In the genomic region with DNA sequence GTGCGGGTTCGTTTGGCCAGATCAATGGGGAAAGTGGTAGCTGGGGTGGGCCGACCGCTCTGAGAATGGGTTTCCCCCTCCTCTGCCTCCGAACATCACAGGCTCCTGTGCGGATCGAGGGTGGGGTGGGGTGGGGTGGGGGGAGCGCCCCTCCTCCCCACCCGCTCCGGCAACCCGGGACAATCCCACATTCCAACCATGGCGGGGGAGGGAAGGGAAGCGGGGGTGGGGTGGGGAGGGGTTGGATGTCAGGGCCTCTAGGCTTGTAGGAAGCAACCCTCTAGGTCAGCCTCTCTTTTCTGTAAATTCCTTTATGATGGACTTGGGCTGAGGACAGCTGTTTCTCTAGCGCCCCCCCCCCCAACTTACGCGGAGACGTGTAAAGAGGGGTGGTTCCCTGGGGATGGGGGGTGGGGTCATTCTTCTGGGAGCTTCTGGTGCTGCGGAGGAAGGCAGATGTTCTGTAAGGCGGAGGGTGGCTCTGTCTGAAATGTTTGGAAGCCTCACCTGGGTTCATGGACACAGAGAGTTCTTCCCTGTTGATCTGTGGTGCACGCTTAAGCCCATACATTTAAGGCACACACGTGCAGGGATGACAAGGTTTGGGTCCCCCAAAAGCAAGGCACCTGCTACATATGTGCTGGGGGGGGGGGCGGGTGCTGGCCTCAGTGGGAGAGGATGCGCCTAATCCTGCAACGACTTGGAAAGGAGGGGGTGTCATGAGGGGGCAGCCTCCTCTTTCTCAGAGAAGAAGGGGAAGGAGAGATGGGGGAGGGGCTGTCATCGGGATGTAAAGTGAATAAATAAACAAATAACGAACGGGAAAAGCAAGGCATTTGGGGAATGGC, we compare ENCODE assay signal across 9 mouse cellular contexts. TPM values are rescaled to one million over a fixed set of nuclear protein-coding genes. Genes with fewer than 3 reads are reported as not detected.
DNase-seq lines count a peak whose midpoint lies in the region; ATAC-seq and TF ChIP-seq lines count a peak whose summit lies in the region.
"Had no signal": no experiment of that assay in that cellular context is flagged by ENCODE, and none has a peak within 500 bp of the region (broad histone marks: within the 10 kb centered on the region; RNA-seq: fewer than 3 reads in every experiment).

No protein-coding gene starts in this region.

- no peaks in the 10 kb centered on the region for H3K27me3 ChIP-seq in lung, embryonic 14.5 days (ENCODE audit: insufficient read depth, low read length)
- peaks cover 12% of the 10 kb centered on the region; the same call in 1 of the 2 replicates for H3K27me3 ChIP-seq in forebrain, embryonic 13.5 days
- peaks cover 3% of the 10 kb centered on the region; the same call in 1 of the 2 replicates for H3K27me3 ChIP-seq in limb, embryonic 15.5 days
- 0 out of 2 replicates have a peak, but pooled peaks cover 2% of the 10 kb centered on the region for H3K27me3 ChIP-seq in small intestine, adult 2 months (ENCODE audit: control insufficient read depth, insufficient read depth, low read length)

- WGBS in lung, embryonic 14.5 days = 3% methylated on average over 22 of the region's 27 CpGs
- WGBS in forebrain, embryonic 13.5 days = 5% methylated on average over 27 of the region's 27 CpGs
- WGBS in limb, embryonic 15.5 days = 1% methylated on average over 23 of the region's 27 CpGs
- WGBS in small intestine, adult 2 months = 5% methylated on average over 25 of the region's 27 CpGs

- no peak for DNase-seq in lung, embryonic 14.5 days
- no peak for DNase-seq in lung, adult 18-20 months
- no peak for DNase-seq in urinary bladder, postnatal 10 days (ENCODE audit: low spot score)
- no peak for DNase-seq in layer of hippocampus, postnatal 14 days (ENCODE audit: low spot score in 2 of 2)
- DNase-seq: kidney, adult 2 months had no signal

- ATAC-seq in lung, embryonic 14.5 days (ENCODE audit: insufficient read depth) = no peak
- ATAC-seq in forebrain, embryonic 13.5 days = peak; percentile 50; the same call in 1 of the 2 replicates
- no peak; the same call in 1 of the 2 replicates for ATAC-seq in limb, embryonic 15.5 days (ENCODE audit: insufficient number of reproducible peaks, low FRiP score, low TSS enrichment, low read depth)
- no peak for ATAC-seq in megakaryocyte, adult 5-6 weeks (ENCODE audit: poor library complexity, severe bottlenecking)

- H3K4me3 ChIP-seq in lung, embryonic 14.5 days (ENCODE audit: low read depth, low read length) = peak overlapping the region; percentile 17
- peak overlapping the region; percentile 27 for H3K4me3 ChIP-seq in forebrain, embryonic 13.5 days
- peak overlapping the region; percentile 27 for H3K4me3 ChIP-seq in limb, embryonic 15.5 days
- H3K4me3 ChIP-seq in small intestine, adult 2 months (ENCODE audit: low read depth, low read length) = peak overlapping the region; percentile 28; the same call in 1 of the 2 replicates

- H3K27ac ChIP-seq in lung, embryonic 14.5 days (ENCODE audit: low read depth) = no peak overlapping the region
- no peak overlapping the region for H3K27ac ChIP-seq in forebrain, embryonic 13.5 days
- H3K27ac ChIP-seq in limb, embryonic 15.5 days = no peak overlapping the region
- H3K27ac ChIP-seq in small intestine, adult 2 months (ENCODE audit: insufficient read depth, low read depth, low read length) = no peak overlapping the region

- TF ChIP-seq CTCF in lung, embryonic 14.5 days (IDR thresholded peaks at IDR 0.05; ENCODE audit: low read depth) = no peak
- no peak for TF ChIP-seq CTCF in small intestine, adult 2 months (IDR thresholded peaks at IDR 0.05; ENCODE audit: extremely low read depth, insufficient read length, insufficient replicate concordance, low read depth, low read length)

- peaks cover 2% of the 10 kb centered on the region; the same call in 1 of the 2 replicates for H3K4me1 ChIP-seq in lung, embryonic 14.5 days (ENCODE audit: insufficient read depth)
- peaks cover 9% of the 10 kb centered on the region; the same call in 1 of the 2 replicates for H3K4me1 ChIP-seq in forebrain, embryonic 13.5 days
- H3K4me1 ChIP-seq in limb, embryonic 15.5 days = peaks cover 13% of the 10 kb centered on the region
- H3K4me1 ChIP-seq in small intestine, adult 2 months (ENCODE audit: control insufficient read depth, insufficient read depth, insufficient read length, low read length) = peaks cover 5% of the 10 kb centered on the region; the same call in 1 of the 2 replicates

- no peak overlapping the region for H3K9ac ChIP-seq in lung, embryonic 14.5 days
- peak overlapping the region; percentile 37 for H3K9ac ChIP-seq in forebrain, embryonic 13.5 days
- H3K9ac ChIP-seq in limb, embryonic 15.5 days = no peak overlapping the region

- TF ChIP-seq POLR2A in small intestine, adult 2 months (IDR thresholded peaks at IDR 0.05; ENCODE audit: low read depth, low read length) = no peak

- peak overlapping the region; percentile 57 for H3K4me2 ChIP-seq in lung, embryonic 14.5 days
- peak overlapping the region; percentile 56 for H3K4me2 ChIP-seq in forebrain, embryonic 13.5 days
- H3K4me2 ChIP-seq in limb, embryonic 15.5 days = peak overlapping the region; percentile 49

- no peaks in the 10 kb centered on the region for H3K9me3 ChIP-seq in lung, embryonic 14.5 days (ENCODE audit: low read depth, low read length)
- 0 out of 2 replicates have a peak, but pooled peaks cover 3% of the 10 kb centered on the region for H3K9me3 ChIP-seq in forebrain, embryonic 13.5 days (replicated peaks)
- no peaks in the 10 kb centered on the region for H3K9me3 ChIP-seq in limb, embryonic 15.5 days

- H3K36me3 ChIP-seq in lung, embryonic 14.5 days (ENCODE audit: insufficient read depth) = no peaks in the 10 kb centered on the region
- no peaks in the 10 kb centered on the region for H3K36me3 ChIP-seq in forebrain, embryonic 13.5 days (ENCODE audit: poor library complexity, severe bottlenecking)
- H3K36me3 ChIP-seq in limb, embryonic 15.5 days = no peaks in the 10 kb centered on the region
- H3K36me3 ChIP-seq in small intestine, adult 2 months (ENCODE audit: control insufficient read depth, insufficient read depth, low read length) = no peaks in the 10 kb centered on the region

RNA-seq across cellular contexts. Expression of gene Gtf3a, which starts 27.9 kb away (rescaled TPM):
- polyA plus RNA-seq in lung, embryonic 14.5 days (2014; fragmentation: Nextera tagmentation; extraction: Ambion mirVana) = 124 and 130 TPM in 2 replicates
- 107 and 120 TPM in 2 replicates for polyA plus RNA-seq in forebrain, embryonic 13.5 days (2015; fragmentation: Nextera tagmentation; extraction: Ambion mirVana)
- polyA plus RNA-seq in limb, embryonic 15.5 days (2015; fragmentation: Nextera tagmentation; extraction: Ambion mirVana) = 109 and 110 TPM in 2 replicates
- polyA plus RNA-seq in small intestine, adult 2 months (2012; rRNA removed) = 31.9 and 51.6 TPM in 2 replicates
- 67.9 and 73.6 TPM in 2 replicates for total RNA-seq in megakaryocyte, adult 5-6 weeks (2015)
- total RNA-seq in megakaryocyte, adult 5-6 weeks (2017) = 93.2 and 95.0 TPM in 2 replicates
- 10 to 100 TPM; 23.5 to 26.5 TPM for total RNA-seq in layer of hippocampus, postnatal 14 days (2021)

RNA-seq across cellular contexts. Expression of gene Mtif3, which starts 43.1 kb away (rescaled TPM):
- 19.8 and 21.8 TPM in 2 replicates for polyA plus RNA-seq in lung, embryonic 14.5 days (2014; fragmentation: Nextera tagmentation; extraction: Ambion mirVana)
- 23.4 and 23.9 TPM in 2 replicates for polyA plus RNA-seq in forebrain, embryonic 13.5 days (2015; fragmentation: Nextera tagmentation; extraction: Ambion mirVana)
- polyA plus RNA-seq in limb, embryonic 15.5 days (2015; fragmentation: Nextera tagmentation; extraction: Ambion mirVana) = 22.9 and 25.6 TPM in 2 replicates
- polyA plus RNA-seq in small intestine, adult 2 months (2012; rRNA removed) = 7.2 and 13.1 TPM in 2 replicates
- 7.1 and 8.9 TPM in 2 replicates for total RNA-seq in megakaryocyte, adult 5-6 weeks (2015)
- 30.7 and 37.1 TPM in 2 replicates for total RNA-seq in megakaryocyte, adult 5-6 weeks (2017)
- total RNA-seq in layer of hippocampus, postnatal 14 days (2021) = 10 to 100 TPM; 18.1 to 19.3 TPM
